Mouse (Mus musculus) embryonic fibroblast, embryonic 13.5 days (primary cell): ENCODE measurements at regions not wholly inside any gene's neighbourhood (a gene's known extent, or its start where the extent isn't known, plus 50 kb on each side); places are given as distances from the start of the nearest gene placed in this dataset.

ENCODE experiments used
- CTCF ChIP-seq: IDR thresholded peaks from 2 replicates; pipeline ENCODE4 v1.5.1; 2011; ENCODE audit warnings: mild to moderate bottlenecking, control low read depth, low read length, moderate library complexity, borderline replicate concordance; ENCODE audit not compliant: insufficient read depth
- POLR2A ChIP-seq: IDR thresholded peaks from 2 replicates; pipeline ENCODE4 v1.6.1; 2011; ENCODE audit warnings: low read depth, mild to moderate bottlenecking, control low read depth, low read length, moderate library complexity

GRCm38 (mm10) chr6:51252721-51253120 is 179.7 kb upstream of the Nfe2l3 start:
- no peak for TF ChIP-seq CTCF
- TF ChIP-seq POLR2A: no peak
